Mouse (Mus musculus) lung, adult 2 months (tissue): Measurements from ENCODE around the gene Esrp2. TPM values are rescaled to one million over a fixed set of nuclear protein-coding genes. Genes with fewer than 3 reads are reported as not detected.

Experiments
- DNase-seq: peaks from one replicate; pipeline ENCODE4 v3.0.0; 2022
- H3K4me1 ChIP-seq: fragments of 200-500 bp; 2 replicates; pipeline ENCODE4 v1.6.1; 2011; ENCODE audit warnings: low read length; ENCODE audit not compliant: control insufficient read depth, insufficient read depth
- H3K4me3 ChIP-seq: fragments of 200-500 bp; replicated peaks from 2 replicates; pipeline ENCODE3; 2011; ENCODE audit warnings: low read depth, mild to moderate bottlenecking, control low read depth, low read length; ENCODE audit errors: extremely low read depth
- CTCF ChIP-seq: fragments of 200-500 bp; IDR thresholded peaks from 2 replicates; pipeline ENCODE4 v1.5.1; 2011; ENCODE audit warnings: mild to moderate bottlenecking, low read length, control low read depth; ENCODE audit not compliant: insufficient read depth
- POLR2A ChIP-seq: fragments of 200-500 bp; IDR thresholded peaks from 2 replicates; pipeline ENCODE4 v1.6.1; 2011; ENCODE audit warnings: low read depth, mild to moderate bottlenecking, control low read depth, low read length, borderline replicate concordance; ENCODE audit errors: extremely low read depth
- WGBS: fragments of 180-500 bp; shearing (Covaris S2); methylation state at CpG from one replicate; pipeline ENCODE4 v1.1.7; 2018; 5-methylcytosine and 5-hydroxymethylcytosine counted together
- polyA plus RNA-seq: library from polyadenylated mRNA; depleted of rRNA; stranded (reverse); fragments of >200 nt; gene quantifications from 2 replicates; pipeline ENCODE4 v1.2.3, GENCODE M21; 2012; rRNA removed

Gene Esrp2
- 40.1 and 47.0 TPM in 2 replicates for polyA plus RNA-seq

DNA sequence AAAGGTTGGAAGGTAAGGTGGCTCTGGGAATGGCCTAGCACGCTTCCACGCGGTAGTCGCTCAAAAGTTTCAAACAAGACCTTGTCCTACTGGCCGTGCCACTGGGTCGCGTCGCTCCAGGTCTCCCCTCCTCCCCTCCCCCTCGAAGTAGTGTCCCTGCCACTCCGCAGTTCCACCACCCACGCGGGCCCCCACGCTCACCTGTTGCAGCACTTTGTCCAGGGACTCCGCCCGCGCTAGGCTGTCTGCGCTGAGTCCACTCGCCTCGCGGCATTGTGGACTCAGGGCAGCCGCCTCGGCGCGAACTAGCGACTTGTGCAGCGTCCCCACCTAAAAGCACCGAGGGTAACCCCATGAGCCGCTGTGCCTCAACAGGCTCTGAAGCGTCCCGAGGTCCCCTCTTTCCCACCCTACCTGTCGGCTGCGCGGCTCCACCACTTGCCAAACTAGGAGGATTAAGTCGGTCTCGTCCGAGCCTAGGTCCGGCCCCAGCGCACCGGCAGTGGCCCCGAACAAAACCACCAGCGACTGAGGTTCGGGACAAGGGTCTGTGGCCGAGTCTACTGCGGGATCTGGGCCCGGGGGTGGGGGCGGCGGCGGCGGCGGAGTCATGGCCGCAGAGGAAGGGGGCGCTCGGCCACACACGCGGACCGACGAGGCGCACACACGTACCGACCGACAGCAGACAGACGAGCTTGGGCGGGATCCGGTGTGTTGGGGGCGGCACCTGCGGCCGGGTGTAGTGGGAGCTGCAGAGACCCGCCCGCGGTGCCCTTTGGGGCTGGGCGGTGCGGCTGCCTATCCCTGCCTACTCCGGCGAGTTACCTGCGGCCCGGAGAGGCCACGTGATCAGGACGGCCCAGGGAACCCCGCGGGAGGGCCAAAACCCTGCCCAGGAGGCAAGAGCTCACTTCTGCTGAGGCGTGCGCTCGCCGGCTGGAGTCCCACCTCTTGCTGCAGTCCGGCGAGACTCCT lies at the start of gene Esrp2:
Gene Esrp2 (minus strand): TSS at position 819 of the 975 bp plus-strand sequence.
- 1% methylated on average over 86 of the region's 86 CpGs for WGBS
- TF ChIP-seq POLR2A (peak; percentile 81; the same call in 1 of the 2 replicates), CTCF (no peak)
- peak; percentile 82 for DNase-seq
- Histone ChIP-seq H3K4me3 (peak within 1 kb of the TSS; percentile 75), H3K4me1 (peaks cover 10% of the 10 kb centered on the region; the same call in 1 of the 2 replicates)

DNA sequence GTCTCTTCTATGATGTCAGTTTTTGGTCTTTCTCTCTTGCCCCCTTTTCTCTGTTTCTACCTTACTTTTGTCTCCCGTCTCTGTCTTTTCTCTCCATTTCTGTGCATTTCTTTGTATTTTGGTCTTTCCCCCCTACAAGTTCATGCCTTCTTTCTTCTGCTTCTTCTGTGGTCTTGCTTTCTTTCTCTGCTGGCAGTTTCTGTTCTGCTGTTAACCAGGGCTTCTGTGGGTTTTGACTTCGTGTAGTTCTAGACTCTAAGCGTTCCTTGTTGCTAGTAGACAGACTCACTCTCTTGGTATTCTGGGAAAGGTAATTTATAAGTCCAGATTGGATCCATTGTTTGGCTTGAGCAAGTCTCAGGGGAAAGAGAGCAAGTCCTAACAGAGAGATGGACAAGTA lies 49.6 kb upstream of the Esrp2 start:
- 85% methylated on average over 3 of the region's 3 CpGs for WGBS
- DNase-seq, result no peak
- no peak overlapping the region for H3K4me3 ChIP-seq
- no peaks in the 10 kb centered on the region for H3K4me1 ChIP-seq
- TF ChIP-seq POLR2A (no peak), CTCF (no peak)

DNA sequence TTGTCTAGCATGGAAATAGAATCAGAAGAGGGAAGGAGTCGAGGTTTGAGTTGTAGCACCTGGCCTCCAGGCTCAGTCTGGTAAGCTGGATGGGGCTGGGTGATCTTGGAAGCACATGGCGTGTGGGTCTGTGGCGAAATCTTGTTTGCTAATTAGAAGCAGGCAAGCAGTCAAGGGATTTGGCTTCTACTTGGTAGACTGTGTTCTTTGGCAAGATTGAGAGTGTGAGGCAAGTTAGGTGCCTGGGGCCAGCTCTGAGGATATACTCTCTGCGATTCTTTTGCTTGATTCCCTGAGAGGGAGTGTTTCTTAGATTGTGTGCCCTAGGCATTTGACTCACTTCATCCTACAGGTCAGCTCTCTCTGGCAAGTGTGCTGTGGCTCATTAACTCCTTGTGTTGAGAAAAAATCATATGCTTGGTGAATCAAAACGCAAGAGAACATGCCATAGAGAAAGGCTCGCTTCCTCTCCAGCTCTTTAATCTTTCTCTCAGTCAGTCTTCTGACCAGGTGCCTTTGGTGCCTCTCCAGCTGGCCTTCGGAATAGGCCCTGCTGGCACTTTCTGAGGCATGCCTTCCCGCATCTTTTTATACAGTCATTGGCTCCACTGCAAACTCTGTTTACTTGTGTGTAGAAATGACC lies 49.0 kb upstream of the Esrp2 start:
- DNase-seq, result no peak
- TF ChIP-seq POLR2A, result no peak
- no peak for TF ChIP-seq CTCF

DNA sequence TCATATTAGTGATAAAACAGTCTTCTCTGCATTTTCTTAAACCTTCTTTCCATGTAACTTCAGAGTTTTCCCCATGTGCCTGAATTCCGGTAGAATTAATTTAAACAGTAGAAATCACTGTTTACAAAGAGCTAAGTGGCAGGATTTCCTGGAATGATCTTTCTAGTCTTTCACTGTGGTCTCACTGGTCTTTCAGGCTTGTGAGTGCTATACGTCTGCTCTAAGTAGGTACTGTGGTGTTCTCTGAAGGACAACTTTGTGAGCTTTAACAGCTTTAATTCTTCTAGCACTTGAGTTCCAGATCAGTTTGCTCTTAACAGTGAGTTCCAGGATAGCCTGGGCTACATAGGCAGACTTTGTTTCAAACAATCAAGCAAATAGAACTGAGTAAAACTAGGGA lies 41.7 kb upstream of the Esrp2 start:
- TF ChIP-seq CTCF (no peak), POLR2A (no peak)
- Histone ChIP-seq H3K4me3 (no peak overlapping the region), H3K4me1 (no peaks in the 10 kb centered on the region; the same call in none of the 2 replicates)
- no peak for DNase-seq
- 29% methylated on average over 2 of the region's 2 CpGs for WGBS

More for the DNA sequence above, 49.0 kb upstream of the Esrp2 start:
- 63% methylated on average over 8 of the region's 8 CpGs for WGBS
- no peaks in the 10 kb centered on the region for H3K4me1 ChIP-seq
- no peak overlapping the region for H3K4me3 ChIP-seq

- DNase-seq, result no peak
- WGBS, result 59% methylated on average over 1 of the region's 1 CpGs
- no peaks in the 10 kb centered on the region; the same call in none of the 2 replicates for H3K4me1 ChIP-seq
- no peak overlapping the region for H3K4me3 ChIP-seq
- TF ChIP-seq POLR2A (no peak), CTCF (no peak)
These were observed 40.8 kb upstream of the Esrp2 start for GRCm38 (mm10) chr8:106177594-106177993.

- Histone ChIP-seq H3K4me3 (no peak overlapping the region), H3K4me1 (no peaks in the 10 kb centered on the region; the same call in none of the 2 replicates)
- 35% methylated on average over 1 of the region's 1 CpGs for WGBS
- DNase-seq, result no peak
- TF ChIP-seq POLR2A (no peak), CTCF (no peak)
These were observed 40.1 kb upstream of the Esrp2 start for GRCm38 (mm10) chr8:106176891-106177290.

DNA sequence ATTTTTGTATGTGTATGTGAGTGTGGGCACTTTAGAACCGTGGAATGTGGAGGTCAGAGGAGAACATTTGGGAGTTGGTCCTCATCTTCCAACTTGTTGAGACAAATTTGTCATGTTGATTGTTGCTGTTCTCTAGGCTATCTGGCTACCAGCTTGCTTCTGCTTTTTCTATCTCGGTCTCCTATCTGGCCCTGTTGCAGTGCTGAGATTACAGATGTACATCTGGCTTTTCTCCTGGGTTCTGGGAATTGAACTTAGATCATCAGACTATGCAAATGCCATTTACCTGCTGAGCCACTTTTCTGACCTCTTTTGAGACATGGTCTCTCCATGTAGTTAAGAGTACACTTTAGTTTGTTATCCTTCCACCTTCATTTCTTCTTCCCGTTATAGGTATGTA lies 36.8 kb upstream of the Esrp2 start:
- TF ChIP-seq POLR2A, result no peak
- DNase-seq, result no peak
- no peak overlapping the region for H3K4me3 ChIP-seq

GRCm38 (mm10) chr8:106169934-106170480 lies 33.2 kb upstream of the Esrp2 start:
- TF ChIP-seq CTCF (no peak), POLR2A (no peak)
- peaks cover 4% of the 10 kb centered on the region; the same call in 1 of the 2 replicates for H3K4me1 ChIP-seq
- no peak for DNase-seq
- 12% methylated on average over 6 of the region's 6 CpGs for WGBS
- H3K4me3 ChIP-seq, result no peak overlapping the region

More for the DNA sequence above, 36.8 kb upstream of the Esrp2 start:
- no peaks in the 10 kb centered on the region; the same call in none of the 2 replicates for H3K4me1 ChIP-seq
- WGBS, result 80% methylated on average over 3 of the region's 3 CpGs

- peaks cover 4% of the 10 kb centered on the region; the same call in 1 of the 2 replicates for H3K4me1 ChIP-seq
- TF ChIP-seq CTCF (no peak), POLR2A (no peak; the same call in 1 of the 2 replicates)
- WGBS, result under 1% methylated on average over 54 of the region's 54 CpGs
- H3K4me3 ChIP-seq, result peak overlapping the region; percentile 96
- DNase-seq, result peak; percentile 52
These were observed 32.5 kb upstream of the Esrp2 start for GRCm38 (mm10) chr8:106169017-106169933.
